Mouse (Mus musculus): ENCODE measurements around the gene Myoz2.

- TF ChIP-seq CTCF (IDR thresholded peaks at IDR 0.05; ENCODE audit: extremely low read depth, insufficient read depth, low read length) (no peak), POLR2A (IDR thresholded peaks at IDR 0.05; ENCODE audit: extremely low read depth, insufficient read depth, low read length) (no peak)
These were observed 66.4 kb downstream of the Myoz2 start for GRCm38 (mm10) chr3:122968391-122968790.

Data from cortical plate, adult 2 months (tissue).